Mouse (Mus musculus) ES-E14 (cell line): ENCODE results near the gene Arl8a.

Experiments used
- CHD2 ChIP-seq: IDR thresholded peaks from 2 replicates; pipeline ENCODE4 v1.6.1; 2014; ENCODE audit warnings: mild to moderate bottlenecking, low read depth, low read length, inconsistent platforms
- HCFC1 ChIP-seq: IDR thresholded peaks from 2 replicates; pipeline ENCODE4 v1.6.1; 2012; ENCODE audit warnings: low read length, inconsistent platforms, borderline replicate concordance; ENCODE audit not compliant: insufficient read depth
- MAFK ChIP-seq: IDR thresholded peaks from 2 replicates; pipeline ENCODE4 v1.6.1; 2014; ENCODE audit warnings: mild to moderate bottlenecking, low read depth, low read length, inconsistent platforms; ENCODE audit not compliant: insufficient read depth
- ZC3H11A ChIP-seq: IDR thresholded peaks from 2 replicates; pipeline ENCODE4 v1.6.1; 2012; ENCODE audit warnings: low read depth, mild to moderate bottlenecking, inconsistent platforms, low read length, borderline replicate concordance
- ZNF384 ChIP-seq: IDR thresholded peaks from 2 replicates; pipeline ENCODE4 v1.6.1; 2012; ENCODE audit warnings: low read depth, low read length, inconsistent platforms

DNA sequence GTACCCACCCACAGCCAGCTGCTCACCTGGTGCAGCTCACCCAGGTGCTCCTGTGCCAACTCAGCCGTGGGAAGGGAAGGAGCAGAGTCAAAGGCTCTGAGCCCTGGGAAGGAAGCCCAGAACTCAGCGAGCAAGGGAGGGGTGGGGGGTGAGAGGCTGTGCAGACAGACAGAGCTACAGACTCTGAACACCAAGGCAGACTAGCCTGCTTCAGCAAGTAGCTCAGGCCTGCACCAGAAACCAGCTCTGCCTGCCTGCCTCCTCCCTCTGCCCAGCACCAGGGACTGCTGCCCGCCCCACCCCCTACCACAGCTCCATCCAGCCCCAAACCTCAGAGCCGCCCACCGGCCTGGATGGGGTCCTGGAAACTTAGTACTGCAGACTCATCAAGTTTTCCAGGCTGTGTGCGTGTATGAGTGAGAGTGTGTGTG lies 18.6 kb upstream of the Arl8a start:
- no peak for TF ChIP-seq HCFC1
- TF ChIP-seq MAFK = no peak
- no peak for TF ChIP-seq ZC3H11A
- no peak for TF ChIP-seq CHD2
- no peak for TF ChIP-seq ZNF384
